Mouse (Mus musculus) MEL (cell line): ENCODE data around the gene Olfr47. TPM values are rescaled to one million over a fixed set of nuclear protein-coding genes. Genes with fewer than 3 reads are reported as not detected.
"Not testable (repeated sequence)": the region's sequence is repeated elsewhere in the genome, so short reads cannot be mapped to it uniquely, and the experiment has no call there.

Experiments
- DNase-seq: peaks from one replicate; pipeline ENCODE4 v3.0.0; 2011; ENCODE audit warnings: low read depth, low spot score
- H3K27ac ChIP-seq: 2 replicates; pipeline ENCODE4 v1.5.1; 2012; ENCODE audit warnings: low read depth, mild to moderate bottlenecking, control low read depth, low read length, moderate library complexity; ENCODE audit not compliant: control insufficient read depth
- H3K27me3 ChIP-seq, 2 experiments: fragments of 150-350 bp in 1 of 2; sonication (generic) in 1 of 2; 2 replicates each; pipeline ENCODE4 v1.6.1; 2012; ENCODE audit warnings: low read length in 2 of 2, mild to moderate bottlenecking in 2 of 2, improper control_type of control experiment in 1 of 2, moderate library complexity in 1 of 2; ENCODE audit not compliant: insufficient read depth in 2 of 2, control insufficient read depth in 1 of 2
- H3K36me3 ChIP-seq, 2 experiments: 2 replicates each; pipeline ENCODE4 v1.6.1; 2012 to 2014; ENCODE audit warnings: low read length in 2 of 2, improper control_type of control experiment in 1 of 2, inconsistent platforms in 1 of 2, mild to moderate bottlenecking in 1 of 2; ENCODE audit not compliant: insufficient read depth in 2 of 2, control insufficient read depth in 1 of 2
- H3K4me1 ChIP-seq, 2 experiments: fragments of 150-350 bp in 1 of 2; sonication (generic) in 1 of 2; 2 replicates each; pipeline ENCODE4 v1.6.1; 2012; ENCODE audit warnings: low read length in 2 of 2, improper control_type of control experiment in 1 of 2, mild to moderate bottlenecking in 1 of 2; ENCODE audit not compliant: insufficient read depth in 2 of 2, control insufficient read depth in 1 of 2
- H3K4me3 ChIP-seq, 2 experiments: fragments of 150-350 bp in 1 of 2; sonication (generic) in 1 of 2; 2 replicates each; pipeline ENCODE4 v1.5.1; 2012; ENCODE audit warnings: low read depth in 2 of 2, low read length in 2 of 2, mild to moderate bottlenecking in 2 of 2, moderate library complexity in 2 of 2, control low read depth in 1 of 2, improper control_type of control experiment in 1 of 2; ENCODE audit not compliant: control insufficient read depth in 1 of 2, insufficient read depth in 1 of 2
- H3K79me2 ChIP-seq: 2 replicates; pipeline ENCODE4 v1.6.1; 2012; ENCODE audit warnings: mild to moderate bottlenecking, low read length, moderate library complexity; ENCODE audit not compliant: control insufficient read depth, poor library complexity, insufficient read depth
- H3K9ac ChIP-seq: 2 replicates; pipeline ENCODE4 v1.6.1; 2012; ENCODE audit warnings: low read depth, mild to moderate bottlenecking, control low read depth, low read length, moderate library complexity; ENCODE audit not compliant: control insufficient read depth, poor library complexity, severe bottlenecking
- H3K9me3 ChIP-seq: fragments of 150-350 bp; sonication (generic); replicated peaks from 2 replicates; pipeline ENCODE4 v1.6.1; 2012; ENCODE audit warnings: mild to moderate bottlenecking, low read length, improper control_type of control experiment, moderate library complexity; ENCODE audit not compliant: insufficient read depth
- CHD1 ChIP-seq: IDR thresholded peaks from 2 replicates; pipeline ENCODE4 v1.6.1; 2012; ENCODE audit warnings: low read depth, mild to moderate bottlenecking, inconsistent platforms, low read length, improper control_type of control experiment
- CHD2 ChIP-seq: IDR thresholded peaks from 2 replicates; pipeline ENCODE4 v1.6.1; 2011; ENCODE audit warnings: low read length, improper control_type of control experiment
- EP300 ChIP-seq, 2 experiments: IDR thresholded peaks; 2 replicates each; pipeline ENCODE4 v1.6.1; 2011; ENCODE audit warnings: improper control_type of control experiment in 2 of 2, low read length in 2 of 2, low read depth in 1 of 2, mild to moderate bottlenecking in 1 of 2
- GATA1 ChIP-seq: IDR thresholded peaks from 2 replicates; pipeline ENCODE4 v1.6.1; 2011; ENCODE audit warnings: low read depth, low read length, improper control_type of control experiment
- MAX ChIP-seq: IDR thresholded peaks from 2 replicates; pipeline ENCODE4 v1.6.1; 2011; ENCODE audit warnings: low read length, improper control_type of control experiment
- MEF2A ChIP-seq: IDR thresholded peaks from 2 replicates; pipeline ENCODE4 v1.6.1; 2014; ENCODE audit warnings: low read depth, mild to moderate bottlenecking, inconsistent platforms, low read length, improper control_type of control experiment; ENCODE audit not compliant: poor library complexity, insufficient replicate concordance, severe bottlenecking; ENCODE audit errors: extremely low read depth
- MXI1 ChIP-seq: IDR thresholded peaks from 2 replicates; pipeline ENCODE4 v1.6.1; 2011; ENCODE audit warnings: mild to moderate bottlenecking, low read depth, low read length, improper control_type of control experiment
- MYB ChIP-seq: IDR thresholded peaks from 2 replicates; pipeline ENCODE4 v1.6.1; 2011; ENCODE audit warnings: mild to moderate bottlenecking, low read depth, low read length, improper control_type of control experiment
- NELFE ChIP-seq: IDR thresholded peaks from 2 replicates; pipeline ENCODE4 v1.6.1; 2011; ENCODE audit warnings: low read depth, low read length, improper control_type of control experiment
- RCOR1 ChIP-seq: IDR thresholded peaks from 2 replicates; pipeline ENCODE4 v1.6.1; 2012; ENCODE audit warnings: low read depth, mild to moderate bottlenecking, inconsistent platforms, low read length, improper control_type of control experiment
- TAL1 ChIP-seq: IDR thresholded peaks from 2 replicates; pipeline ENCODE4 v1.6.1; 2012; ENCODE audit warnings: mild to moderate bottlenecking, inconsistent platforms, low read length, moderate library complexity, mixed read lengths
- TBP ChIP-seq: IDR thresholded peaks from 2 replicates; pipeline ENCODE4 v1.8.0; 2011; ENCODE audit warnings: low read depth, low read length, improper control_type of control experiment
- TCF12 ChIP-seq: IDR thresholded peaks from 2 replicates; pipeline ENCODE4 v1.6.1; 2014; ENCODE audit warnings: low read depth, mild to moderate bottlenecking, inconsistent platforms, low read length, improper control_type of control experiment, moderate library complexity
- USF1 ChIP-seq: IDR thresholded peaks from 2 replicates; pipeline ENCODE4 v1.6.1; 2014; ENCODE audit warnings: low read depth, mild to moderate bottlenecking, inconsistent platforms, low read length, improper control_type of control experiment, moderate library complexity
- ZC3H11A ChIP-seq: IDR thresholded peaks from 2 replicates; pipeline ENCODE4 v1.6.1; 2012; ENCODE audit warnings: low read depth, mild to moderate bottlenecking, inconsistent platforms, low read length, improper control_type of control experiment
- ZKSCAN1 ChIP-seq: IDR thresholded peaks from 2 replicates; pipeline ENCODE4 v1.6.1; 2012; ENCODE audit warnings: low read depth, mild to moderate bottlenecking, inconsistent platforms, low read length, improper control_type of control experiment, moderate library complexity
- ZMIZ1 ChIP-seq: IDR thresholded peaks from 2 replicates; pipeline ENCODE4 v1.6.1; 2012; ENCODE audit warnings: low read depth, mild to moderate bottlenecking, inconsistent platforms, low read length, improper control_type of control experiment, moderate library complexity
- ZNF384 ChIP-seq: IDR thresholded peaks from 2 replicates; pipeline ENCODE4 v1.6.1; 2012; ENCODE audit warnings: low read depth, mild to moderate bottlenecking, inconsistent platforms, low read length, improper control_type of control experiment
- polyA plus RNA-seq, 2 experiments: library from polyadenylated mRNA; stranded (reverse) in 1 of 2; unstranded in 1 of 2; fragments of >175 nt in 1 of 2; fragments of >200 nt in 1 of 2; gene quantifications; 2 replicates each; pipeline versions ENCODE4 v1.2.1 to v1.2.4; 2012; ENCODE audit warnings: low replicate concordance in 2 of 2, low read depth in 1 of 2; ENCODE audit not compliant: insufficient read length in 2 of 2, insufficient read depth in 1 of 2, missing spikeins in 1 of 2
- total RNA-seq: library from RNA; depleted of rRNA; stranded (reverse); fragments of 300-350 nt; gene quantifications from 2 replicates; pipeline ENCODE4 v1.2.3, GENCODE M21; 2012; rRNA removed

Gene Olfr47
- total RNA-seq, result not detected in 2 replicates
- not detected for polyA plus RNA-seq

- H3K9ac ChIP-seq, H3K79me2 ChIP-seq, DNase-seq, H3K36me3 ChIP-seq, H3K4me3 ChIP-seq, H3K27ac ChIP-seq, H3K27me3 ChIP-seq, H3K4me1 ChIP-seq, H3K9me3 ChIP-seq: not testable (repeated sequence)
Measured at GRCm38 (mm10) chr6:43231255-43231654, at the start of gene Olfr47. Gene Olfr47, plus strand, starts transcription at chr6:43231529.

GRCm38 (mm10) chr6:43190986-43191385 lies 40.3 kb upstream of the Olfr47 start:
- no peaks in the 10 kb centered on the region for H3K36me3 ChIP-seq
- no peaks in the 10 kb centered on the region for H3K4me1 ChIP-seq
- DNase-seq, result no peak
- no peaks in the 10 kb centered on the region for H3K27me3 ChIP-seq
- TF ChIP-seq CHD1 (no peak), ZMIZ1 (no peak), ZNF384 (no peak), ZKSCAN1 (no peak), TBP (no peak), ZC3H11A (no peak), RCOR1 (no peak), MEF2A (no peak), MYB (no peak), MAX (no peak), TCF12 (no peak), NELFE (no peak), MXI1 (no peak), CHD2 (no peak)
- TF ChIP-seq, all 39 proteins: peak for 0
- no peak overlapping the region for H3K4me3 ChIP-seq
- no peak overlapping the region for H3K27ac ChIP-seq
- H3K9me3 ChIP-seq, result no peaks in the 10 kb centered on the region
- H3K9ac ChIP-seq, result no peak overlapping the region
- no peaks in the 10 kb centered on the region for H3K79me2 ChIP-seq

GRCm38 (mm10) chr6:43196781-43197180 lies 34.5 kb upstream of the Olfr47 start, which contains the start of gene Olfr435:
Gene Olfr435, plus strand, starts transcription at chr6:43197146.
- Histone ChIP-seq H3K4me1 (no peaks in the 10 kb centered on the region), H3K27ac (no peak within 1 kb of the TSS), H3K9ac (no peak within 1 kb of the TSS), H3K27me3 (no peaks in the 10 kb centered on the region), H3K36me3 (no peaks in the 10 kb centered on the region), H3K79me2 (no peaks in the 10 kb centered on the region), H3K4me3 (no peak within 1 kb of the TSS), H3K9me3 (no peaks in the 10 kb centered on the region)
- DNase-seq, result no peak
- TF ChIP-seq EP300 (IDR thresholded peaks at IDR 0.05; ENCODE audit: low read depth in 1 of 2, low read length in 2 of 2) (no peak), USF1 (no peak), GATA1 (no peak), TAL1 (no peak)
